Mouse (Mus musculus) liver, embryonic 11.5 days (tissue): Measurements from ENCODE around the gene Chic2. TPM values are rescaled to one million over a fixed set of nuclear protein-coding genes. Genes with fewer than 3 reads are reported as not detected.

Source experiments
- ATAC-seq: fragments of 200-750 bp; cut with Nextera tagmentation; replicated peaks from 2 replicates; pipeline ENCODE4 v1.8.0; 2017; ENCODE audit warnings: moderate number of reproducible peaks, mild to moderate bottlenecking, moderate TSS enrichment, moderate library complexity; ENCODE audit not compliant: low FRiP score
- DNase-seq: peaks from one replicate; pipeline ENCODE4 v3.0.0-alpha.2; 2017; ENCODE audit warnings: low spot score
- H3K27ac ChIP-seq: fragments of 300-500 bp; sonication (generic); 2 replicates; pipeline ENCODE4 v1.5.1; 2014; ENCODE audit warnings: mild to moderate bottlenecking, low read depth, low read length, control low read depth
- H3K27me3 ChIP-seq: fragments of 300-500 bp; sonication (generic); replicated peaks from 2 replicates; pipeline ENCODE4 v1.6.1; 2014; ENCODE audit warnings: low read length, mixed read lengths; ENCODE audit not compliant: control insufficient read depth, insufficient read depth
- H3K36me3 ChIP-seq: fragments of 300-500 bp; sonication (generic); 2 replicates; pipeline ENCODE4 v1.6.1; 2014; ENCODE audit warnings: mild to moderate bottlenecking, low read length, moderate library complexity, mixed read lengths; ENCODE audit not compliant: control insufficient read depth, insufficient read depth
- H3K4me1 ChIP-seq: fragments of 300-500 bp; sonication (generic); replicated peaks from 2 replicates; pipeline ENCODE4 v1.6.1; 2014; ENCODE audit warnings: low read length, mixed read lengths; ENCODE audit not compliant: control insufficient read depth, insufficient read depth
- H3K4me2 ChIP-seq: fragments of 300-500 bp; sonication (generic); 2 replicates; pipeline ENCODE4 v1.6.1; 2014; ENCODE audit warnings: mild to moderate bottlenecking, control low read depth, moderate library complexity
- H3K4me3 ChIP-seq: fragments of 300-500 bp; sonication (generic); 2 replicates; pipeline ENCODE4 v1.5.1; 2014; ENCODE audit warnings: low read depth, low read length, control low read depth
- H3K9ac ChIP-seq: fragments of 300-500 bp; sonication (generic); 2 replicates; pipeline ENCODE4 v1.6.1; 2014; ENCODE audit warnings: low read depth, low read length, control low read depth
- H3K9me3 ChIP-seq: fragments of 300-500 bp; sonication (generic); 2 replicates; pipeline ENCODE4 v1.6.1; 2016; ENCODE audit warnings: low read length, inconsistent platforms, mixed read lengths; ENCODE audit not compliant: control insufficient read depth
- WGBS: fragments of 180-500 bp; shearing (Covaris S2); extraction: QIAGEN DNeasy Blood & Tissue Kit; methylation state at CpG from one replicate; pipeline ENCODE4 v1.1.7; 2014; 5-methylcytosine and 5-hydroxymethylcytosine counted together
- polyA plus RNA-seq: library from polyadenylated mRNA; unstranded; fragments of >200 nt; fragmentation: Nextera tagmentation; extraction: Ambion mirVana; gene quantifications from 2 replicates; pipeline ENCODE4 v1.2.1, GENCODE M21; 2014

Gene Chic2
- polyA plus RNA-seq: 32.7 and 33.2 TPM in 2 replicates

DNA sequence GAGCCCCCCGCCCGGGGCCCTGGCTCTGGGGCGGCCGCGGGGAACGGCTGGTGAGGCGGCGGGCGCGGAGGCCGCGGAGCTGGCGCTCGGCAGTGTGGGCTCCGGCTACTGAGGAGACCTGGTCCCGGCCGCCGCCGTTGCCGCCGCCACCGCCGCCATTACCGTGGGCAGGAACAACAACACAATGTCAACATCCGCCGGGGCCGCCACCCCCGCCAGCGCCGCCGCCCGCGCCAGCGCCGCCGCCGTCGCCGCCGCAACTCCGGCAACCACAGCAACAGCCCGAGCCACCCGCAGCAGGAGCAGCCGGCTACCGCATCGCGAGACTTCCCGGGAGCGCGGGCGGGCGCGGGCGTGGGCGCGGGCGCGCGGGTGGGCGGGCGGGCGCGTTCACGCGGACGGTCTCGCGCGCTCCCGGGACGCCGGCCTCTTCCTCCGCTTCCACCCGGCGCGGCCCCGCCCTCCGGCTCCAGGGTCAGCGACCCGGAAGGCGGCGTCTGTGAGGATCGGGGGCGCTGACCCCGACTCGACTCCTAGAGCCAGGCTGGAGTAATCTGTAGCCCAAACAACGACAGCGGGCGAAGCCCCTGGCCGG lies at the start of gene Chic2:
Chic2 (minus strand) TSS at position 465 of the 595 bp plus-strand sequence.
- Histone ChIP-seq H3K4me1 (peaks cover 2% of the 10 kb centered on the region), H3K4me2 (peak within 1 kb of the TSS; percentile 88), H3K9ac (peak within 1 kb of the TSS; percentile 86), H3K36me3 (no peaks in the 10 kb centered on the region), H3K27ac (peak within 1 kb of the TSS; percentile 85), H3K4me3 (peak within 1 kb of the TSS; percentile 90), H3K27me3 (no peaks in the 10 kb centered on the region), H3K9me3 (no peaks in the 10 kb centered on the region)
- DNase-seq (peak; percentile 85), ATAC-seq (peak; percentile 87)
- WGBS: under 1% methylated on average over 57 of the region's 90 CpGs

DNA sequence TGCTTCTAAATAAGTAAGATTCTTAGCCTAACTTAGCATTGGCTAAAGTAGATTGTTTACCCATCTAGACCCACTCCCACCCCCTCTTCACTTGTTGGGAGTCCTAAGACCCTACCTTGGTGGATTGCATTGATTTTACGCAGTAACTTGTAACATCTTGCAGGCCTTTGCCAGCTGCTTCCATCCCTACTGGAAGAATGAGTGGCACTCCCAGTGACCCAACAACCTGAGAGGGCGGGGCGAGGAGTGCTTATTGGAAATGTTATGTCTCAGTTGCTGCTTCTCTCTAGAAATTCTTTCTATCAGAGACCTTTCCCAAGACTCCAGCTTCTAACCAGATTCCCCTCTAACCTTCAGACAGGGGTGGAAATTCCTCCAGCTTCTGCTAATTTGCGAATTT lies 41.3 kb upstream of the Chic2 start:
- Histone ChIP-seq H3K9me3 (no peaks in the 10 kb centered on the region), H3K9ac (no peak overlapping the region), H3K4me2 (no peak overlapping the region), H3K4me1 (no peaks in the 10 kb centered on the region), H3K27ac (no peak overlapping the region), H3K27me3 (peaks cover 73% of the 10 kb centered on the region), H3K4me3 (no peak overlapping the region), H3K36me3 (no peaks in the 10 kb centered on the region)
- 14% methylated on average over 4 of the region's 4 CpGs for WGBS
- DNase-seq: no peak
- no peak for ATAC-seq

DNA sequence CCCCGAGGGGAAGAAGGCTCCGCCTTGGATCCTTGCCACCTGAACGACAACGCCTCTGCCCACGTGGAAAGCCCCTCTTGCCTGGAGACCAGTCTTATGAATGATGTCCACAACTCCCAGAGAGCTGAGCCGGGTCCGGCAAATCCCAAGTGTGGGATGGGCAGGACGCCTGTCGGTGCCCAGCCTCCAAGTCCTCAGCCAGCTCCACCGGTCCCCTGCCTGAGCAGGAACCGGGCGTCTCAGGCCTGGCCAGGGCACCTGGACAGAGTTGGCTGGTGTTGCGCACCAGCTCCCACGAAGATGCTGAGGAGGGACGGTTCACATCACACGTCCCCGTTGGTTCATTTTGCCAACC lies 40.9 kb upstream of the Chic2 start:
- Histone ChIP-seq H3K36me3 (no peaks in the 10 kb centered on the region), H3K4me3 (no peak overlapping the region), H3K4me2 (no peak overlapping the region), H3K27me3 (peaks cover 77% of the 10 kb centered on the region), H3K9me3 (no peaks in the 10 kb centered on the region), H3K9ac (no peak overlapping the region), H3K4me1 (no peaks in the 10 kb centered on the region), H3K27ac (no peak overlapping the region)
- 4% methylated on average over 17 of the region's 17 CpGs for WGBS
- DNase-seq: no peak
- ATAC-seq: no peak

DNA sequence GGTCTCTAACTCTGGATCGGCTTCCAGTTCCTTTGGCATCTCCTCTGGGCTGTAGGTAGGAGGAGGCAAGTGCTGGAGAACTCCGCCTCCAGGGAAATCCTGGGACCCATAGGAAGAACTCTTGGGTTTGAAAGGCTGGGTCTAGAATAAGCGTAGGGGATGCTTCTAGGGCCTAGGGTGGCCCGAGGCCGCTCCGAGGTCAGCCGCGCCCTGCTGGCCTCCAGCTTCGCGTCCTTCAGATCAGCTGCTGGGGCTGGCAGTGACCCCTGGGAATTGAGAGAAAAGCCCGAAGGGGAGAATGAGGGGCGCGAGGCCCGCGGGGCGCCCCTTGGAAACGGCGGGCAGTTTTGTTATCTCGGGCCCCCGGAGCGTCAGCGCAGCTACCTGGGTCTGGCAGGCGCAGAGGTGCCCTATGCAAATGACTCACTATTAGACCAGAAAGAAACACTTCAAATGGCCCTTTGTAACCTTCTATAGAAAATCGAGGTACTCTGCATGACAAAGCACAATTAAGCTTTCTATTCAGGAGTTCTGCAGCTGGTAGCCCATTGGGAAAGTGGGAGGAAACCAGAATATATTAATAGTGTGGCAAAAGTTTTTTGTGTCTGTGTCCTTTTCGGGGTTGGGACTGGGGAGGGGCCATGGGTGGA lies 40.4 kb upstream of the Chic2 start:
- DNase-seq (no peak), ATAC-seq (no peak)
- Histone ChIP-seq H3K4me1 (no peaks in the 10 kb centered on the region), H3K4me3 (no peak overlapping the region), H3K27me3 (peaks cover 82% of the 10 kb centered on the region), H3K9ac (no peak overlapping the region), H3K9me3 (no peaks in the 10 kb centered on the region), H3K27ac (no peak overlapping the region), H3K36me3 (no peaks in the 10 kb centered on the region), H3K4me2 (no peak overlapping the region)
- 3% methylated on average over 25 of the region's 25 CpGs for WGBS

DNA sequence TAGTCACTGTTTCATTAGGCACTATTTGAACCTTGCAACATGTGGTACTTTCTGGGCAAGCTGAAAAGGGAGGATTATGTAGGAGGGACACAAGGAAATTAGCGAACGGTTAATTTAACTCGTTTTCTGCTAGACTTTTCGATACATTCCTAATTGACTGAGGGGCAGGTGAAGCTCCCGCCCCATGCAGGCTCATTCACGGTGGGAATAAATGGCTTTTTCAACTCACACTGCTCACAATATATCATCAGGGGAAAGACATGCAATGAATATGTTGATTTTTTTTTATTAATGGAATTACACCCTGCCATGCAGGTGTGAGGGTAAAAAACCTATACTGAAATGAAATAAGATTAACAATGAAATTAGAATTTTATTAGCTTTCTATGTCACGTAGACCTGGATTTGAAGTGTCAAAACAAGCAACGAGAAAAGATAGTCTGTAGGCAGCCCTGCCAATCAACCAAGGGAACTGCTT lies 39.9 kb upstream of the Chic2 start:
- Histone ChIP-seq H3K27me3 (peaks cover 83% of the 10 kb centered on the region), H3K9me3 (no peaks in the 10 kb centered on the region), H3K27ac (no peak overlapping the region), H3K4me2 (no peak overlapping the region), H3K36me3 (no peaks in the 10 kb centered on the region), H3K4me3 (no peak overlapping the region), H3K4me1 (no peaks in the 10 kb centered on the region), H3K9ac (no peak overlapping the region)
- ATAC-seq (no peak), DNase-seq (no peak)
- 7% methylated on average over 8 of the region's 8 CpGs for WGBS

DNA sequence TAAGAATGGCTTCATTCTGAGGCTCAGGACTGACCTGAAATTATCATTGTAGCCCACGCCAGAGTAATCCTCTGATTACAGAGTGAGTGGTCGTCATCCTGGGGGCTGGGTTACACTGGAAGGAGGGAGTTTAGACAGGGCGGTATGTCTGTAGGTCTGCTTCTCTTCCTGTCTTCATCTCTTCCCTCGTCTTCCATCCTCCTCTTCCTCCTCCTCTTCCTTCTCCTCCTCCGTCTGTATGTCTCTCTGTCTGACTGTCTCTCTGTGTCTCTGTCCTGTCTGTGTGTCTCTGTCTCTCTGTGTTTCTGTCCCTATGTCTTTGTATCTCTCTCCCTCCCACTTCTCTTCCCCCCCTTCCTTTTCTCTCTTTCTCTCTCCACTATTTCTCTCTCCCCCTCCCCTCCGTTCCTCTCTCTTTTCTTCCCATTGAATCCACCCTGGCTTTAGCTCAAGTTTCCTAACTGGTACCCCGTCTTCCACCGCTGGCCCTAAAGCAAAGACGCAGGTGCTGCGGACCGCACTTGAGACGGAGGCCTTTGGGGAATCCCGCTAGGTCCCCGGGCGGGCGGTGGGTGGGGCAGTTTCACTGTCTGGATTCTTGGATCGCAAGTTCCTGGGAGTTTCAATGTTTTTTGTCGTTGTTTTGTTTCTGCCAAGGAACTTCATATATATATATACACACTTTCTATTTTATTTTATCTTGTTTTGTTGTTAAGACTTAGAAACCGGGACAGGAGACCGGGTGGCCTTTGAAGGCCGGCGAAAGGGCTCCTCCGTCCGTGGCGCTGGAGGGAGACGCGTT lies 39.2 kb upstream of the Chic2 start:
- Histone ChIP-seq H3K4me3 (no peak overlapping the region), H3K36me3 (no peaks in the 10 kb centered on the region), H3K4me2 (no peak overlapping the region), H3K27ac (no peak overlapping the region), H3K4me1 (no peaks in the 10 kb centered on the region), H3K9ac (no peak overlapping the region), H3K9me3 (no peaks in the 10 kb centered on the region), H3K27me3 (peaks cover 88% of the 10 kb centered on the region)
- DNase-seq (no peak), ATAC-seq (no peak)
- WGBS: 2% methylated on average over 27 of the region's 27 CpGs

DNA sequence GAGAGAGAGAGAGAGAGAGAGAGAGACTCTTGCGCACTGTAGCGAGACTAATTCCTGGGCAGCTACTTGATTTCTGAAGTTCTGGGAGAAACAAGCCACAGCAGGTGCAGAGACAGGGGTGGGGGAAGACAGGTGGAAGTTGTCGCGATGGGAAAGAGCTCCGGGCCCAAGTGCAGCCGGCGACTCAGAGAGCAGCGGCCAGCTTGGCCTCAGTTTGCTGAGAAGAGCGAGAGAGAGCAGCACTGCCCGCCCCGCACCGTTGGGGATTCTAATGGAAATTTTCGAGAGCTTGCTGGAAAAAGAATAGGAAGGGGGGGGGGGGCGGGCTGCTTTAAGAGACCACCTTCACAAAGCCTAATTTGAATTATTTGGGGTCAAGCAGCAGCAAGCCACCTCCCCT lies 38.5 kb upstream of the Chic2 start:
- ATAC-seq (no peak), DNase-seq (no peak)
- Histone ChIP-seq H3K36me3 (no peaks in the 10 kb centered on the region), H3K4me3 (no peak overlapping the region), H3K9ac (no peak overlapping the region), H3K4me2 (no peak overlapping the region), H3K9me3 (no peaks in the 10 kb centered on the region), H3K4me1 (no peaks in the 10 kb centered on the region), H3K27ac (no peak overlapping the region), H3K27me3 (peaks cover 92% of the 10 kb centered on the region)
- under 1% methylated on average over 14 of the region's 14 CpGs for WGBS

DNA sequence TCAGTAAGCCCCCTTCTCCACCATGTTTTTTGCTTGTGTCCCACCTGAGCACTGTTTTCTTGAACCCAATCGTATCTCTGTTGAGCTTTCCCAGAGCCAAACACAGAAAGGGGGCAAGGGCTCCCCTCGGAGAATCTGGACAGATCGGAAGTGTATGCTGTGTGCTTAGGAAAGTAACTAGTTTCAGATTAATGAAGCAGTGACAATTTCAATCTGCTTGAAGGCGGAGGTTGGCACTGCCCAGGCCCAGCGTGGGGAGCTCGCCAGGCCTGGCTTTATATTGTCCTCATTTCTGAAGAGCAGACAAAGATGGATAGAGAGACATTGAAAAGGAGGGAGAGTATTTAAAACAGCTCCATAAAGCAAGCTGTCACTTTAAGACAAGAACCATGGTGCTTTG lies 37.9 kb upstream of the Chic2 start:
- no peaks in the 10 kb centered on the region for H3K36me3 ChIP-seq
- ATAC-seq: no peak
- H3K4me3 ChIP-seq: no peak overlapping the region
- 8% methylated on average over 6 of the region's 6 CpGs for WGBS
- peaks cover 98% of the 10 kb centered on the region for H3K27me3 ChIP-seq
- H3K4me2 ChIP-seq: no peak overlapping the region
- no peaks in the 10 kb centered on the region for H3K9me3 ChIP-seq
- H3K4me1 ChIP-seq: no peaks in the 10 kb centered on the region
- H3K9ac ChIP-seq: no peak overlapping the region
- no peak overlapping the region for H3K27ac ChIP-seq
- DNase-seq: no peak
